Mouse (Mus musculus): ENCODE data around the gene Ccdc184. TPM values are rescaled to one million over a fixed set of nuclear protein-coding genes. Genes with fewer than 3 reads are reported as not detected.

Ccdc184 gene
- not detected for total RNA-seq (2023)

DNA sequence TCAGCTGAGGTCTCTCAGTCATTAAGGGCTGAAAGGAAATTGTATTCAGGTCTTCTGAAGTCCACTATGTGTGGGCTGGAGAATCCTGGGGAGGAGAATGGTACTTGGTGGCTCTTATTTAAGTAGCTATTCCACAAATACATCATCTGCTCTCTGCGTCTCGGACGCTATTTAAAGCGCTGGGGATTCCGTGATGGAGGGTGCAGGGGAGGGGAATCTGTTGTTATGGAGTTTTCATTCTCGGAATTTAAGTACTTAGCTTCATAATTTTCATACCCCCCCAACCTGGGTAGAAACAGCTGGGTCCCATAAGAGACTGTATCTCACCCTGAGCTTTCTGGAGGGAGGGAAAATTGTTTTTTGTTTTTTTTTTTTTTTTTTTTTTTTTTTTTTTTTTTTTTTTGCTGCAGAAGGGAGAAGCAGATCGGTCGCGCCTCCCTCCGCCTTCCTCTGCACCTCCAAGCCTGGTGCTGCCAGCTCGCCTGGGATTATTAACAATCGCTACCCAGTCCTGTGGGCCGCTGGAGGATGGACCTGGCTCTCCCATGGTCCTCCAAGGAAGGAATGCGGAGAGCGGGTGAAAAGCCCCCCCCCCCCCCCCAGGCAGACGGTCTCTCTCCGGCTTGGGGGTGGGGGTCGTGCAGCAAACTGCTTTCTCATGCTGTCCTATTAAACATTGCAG is at the start of gene Ccdc184:
TSS of gene Ccdc184 (plus strand) at position 196 of the 682 bp plus-strand sequence.

DNA sequence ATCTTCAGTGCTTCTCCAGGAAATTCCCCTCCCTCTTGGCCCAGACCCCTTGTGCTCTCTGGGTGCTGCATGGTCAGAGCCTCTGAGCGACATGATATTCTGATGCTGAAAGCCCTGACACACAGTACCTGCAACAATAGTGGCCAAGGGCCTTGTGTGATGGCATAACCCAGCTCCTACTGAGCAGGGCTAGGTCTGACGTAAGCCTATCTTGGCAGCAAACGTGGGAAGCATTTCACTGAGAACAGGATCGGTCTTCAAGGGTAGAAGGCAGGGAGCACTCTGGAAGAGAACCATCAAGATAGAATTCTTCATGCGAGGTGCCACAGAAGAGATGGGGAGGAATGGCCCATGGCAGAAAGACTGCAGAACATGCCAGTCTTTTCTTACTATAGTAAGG is 1.4 kb upstream of the Ccdc184 start, which contains the start of gene Asb8:
TSS of gene Asb8 (minus strand) at position 101 of the 400 bp plus-strand sequence.

DNA sequence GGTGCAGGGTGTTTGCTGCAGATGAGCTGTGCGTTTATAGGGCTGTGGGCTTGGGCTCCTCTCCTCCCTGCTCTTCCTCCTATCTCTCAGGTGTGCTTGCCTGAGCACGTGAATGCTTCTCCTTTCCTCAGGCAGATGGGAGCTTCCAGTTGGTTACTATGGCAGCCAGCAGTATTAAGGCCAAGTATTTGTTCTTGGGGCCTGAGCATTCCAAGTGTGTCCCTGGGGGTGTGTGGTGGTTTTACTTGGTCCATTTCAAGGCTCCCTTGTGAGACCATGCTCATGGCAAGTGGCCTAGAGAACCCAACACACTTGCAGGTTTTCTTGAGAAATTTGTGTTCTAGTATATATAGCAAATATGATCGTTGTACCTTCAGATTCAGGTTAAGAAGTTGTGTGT is 28.5 kb downstream of the Ccdc184 start, which contains the start of gene Olfr288:
TSS of gene Olfr288 (minus strand) at position 101 of the 400 bp plus-strand sequence.

Other genes with a start within 250 kb of the Ccdc184 start
- 10 to 100 TPM; 11.8 to 13.1 TPM for gene Tmem106c, start 203.0 kb upstream of the Ccdc184 start, total RNA-seq (2023)
- 1 to 10 TPM; 3.3 to 6.8 TPM for gene Col2a1, start 162.5 kb upstream of the Ccdc184 start, total RNA-seq (2023)
- gene Pfkm, start 74.6 kb upstream of the Ccdc184 start, total RNA-seq (2023): 10 to 100 TPM; 10.0 to 19.2 TPM
- gene Senp1, start 73.4 kb upstream of the Ccdc184 start, total RNA-seq (2023): 10 to 100 TPM; 34.6 to 39.3 TPM
- gene Asb8, start 1.5 kb upstream of the Ccdc184 start, total RNA-seq (2023): 10 to 100 TPM; 18.1 to 20.2 TPM
- not detected for gene Olfr288, start 28.4 kb downstream of the Ccdc184 start, total RNA-seq (2023)
- not detected for gene Gm44579, start 53.8 kb downstream of the Ccdc184 start, total RNA-seq (2023)
- not detected for gene Olfr287, start 53.9 kb downstream of the Ccdc184 start, total RNA-seq (2023)
- not detected for gene Olfr286, start 67.3 kb downstream of the Ccdc184 start, total RNA-seq (2023)
- gene H1fnt, start 90.1 kb downstream of the Ccdc184 start, total RNA-seq (2023): not detected
- not detected for gene Zfp641, start 129.0 kb downstream of the Ccdc184 start, total RNA-seq (2023)
- gene Olfr285, start 150.2 kb downstream of the Ccdc184 start, total RNA-seq (2023): not detected
- gene Olfr284, start 173.8 kb downstream of the Ccdc184 start, total RNA-seq (2023): not detected
- gene Olfr283, start 213.8 kb downstream of the Ccdc184 start, total RNA-seq (2023): not detected

Data from neutrophil, adult 83 days (primary cell).